Mouse (Mus musculus) retina, embryonic 14.5 days (tissue): ENCODE measurements around the gene Samd11.
A peak's percentile ranks its signal among the peaks of the same experiment; 100 is the strongest.

Experiments used
- DNase-seq: peaks from one replicate; pipeline ENCODE4 v3.0.0-alpha.2; 2015; ENCODE audit warnings: low spot score

Gene Samd11

GRCm38 (mm10) chr4:156213134-156213533 lies 42.3 kb downstream of the Samd11 start:
- no peak for DNase-seq

- no peak for DNase-seq
Measured at GRCm38 (mm10) chr4:156209963-156210635, 45.4 kb downstream of the Samd11 start.

- no peak for DNase-seq
Measured at GRCm38 (mm10) chr4:156208872-156209271, 46.6 kb downstream of the Samd11 start.

GRCm38 (mm10) chr4:156203413-156204131 lies 51.9 kb downstream of the Samd11 start:
- peak; percentile 58 for DNase-seq

- peak; percentile 74 for DNase-seq
Measured at GRCm38 (mm10) chr4:156203001-156203412, 52.5 kb downstream of the Samd11 start, which contains the start of gene AW011738. TSS of gene AW011738 (plus strand) at chr4:156203304.

GRCm38 (mm10) chr4:156202462-156202893 lies 53.0 kb downstream of the Samd11 start:
- no peak for DNase-seq

GRCm38 (mm10) chr4:156200623-156201475 lies 54.6 kb downstream of the Samd11 start, which contains the start of gene Isg15:
TSS of gene Isg15 (minus strand) at chr4:156200818.
- no peak for DNase-seq

- peak; percentile 93 for DNase-seq
Measured at GRCm38 (mm10) chr4:156197829-156198205, 57.6 kb downstream of the Samd11 start.

- DNase-seq = peak; percentile 82
Measured at GRCm38 (mm10) chr4:156197131-156197828, 58.2 kb downstream of the Samd11 start, which contains the start of gene Agrn. TSS of gene Agrn (minus strand) at chr4:156197488.
